Mouse (Mus musculus) ES-Bruce4 (cell line): ENCODE data around the gene Themis3. TPM values are rescaled to one million over a fixed set of nuclear protein-coding genes. Genes with fewer than 3 reads are reported as not detected.

ENCODE experiments used
- H3K27ac ChIP-seq: 2 replicates; pipeline ENCODE4 v1.5.1; 2012; ENCODE audit warnings: low read length, inconsistent platforms; ENCODE audit not compliant: insufficient read depth
- H3K27me3 ChIP-seq: 2 replicates; pipeline ENCODE4 v1.6.1; 2012; ENCODE audit warnings: mild to moderate bottlenecking, low read length, inconsistent platforms; ENCODE audit not compliant: control insufficient read depth, poor library complexity, insufficient read depth, severe bottlenecking
- H3K36me3 ChIP-seq: 2 replicates; pipeline ENCODE4 v1.6.1; 2012; ENCODE audit warnings: inconsistent platforms, mild to moderate bottlenecking, low read length, moderate library complexity; ENCODE audit not compliant: control insufficient read depth, poor library complexity, insufficient read depth, severe bottlenecking
- H3K4me1 ChIP-seq: one replicate; pipeline ENCODE4 v1.8.1; 2011; ENCODE audit warnings: low read length; ENCODE audit not compliant: control insufficient read depth, insufficient read depth
- H3K4me3 ChIP-seq: 2 replicates; pipeline ENCODE4 v1.5.1; 2011; ENCODE audit warnings: low read depth, mild to moderate bottlenecking, low read length
- H3K9ac ChIP-seq: 2 replicates; pipeline ENCODE4 v1.6.1; 2012; ENCODE audit warnings: low read depth, mild to moderate bottlenecking, inconsistent platforms; ENCODE audit not compliant: poor library complexity, severe bottlenecking
- H3K9me3 ChIP-seq: replicated peaks from 2 replicates; pipeline ENCODE4 v1.6.1; 2012; ENCODE audit warnings: mild to moderate bottlenecking, low read length, inconsistent platforms; ENCODE audit not compliant: control insufficient read depth, poor library complexity, insufficient read depth, severe bottlenecking
- CTCF ChIP-seq: IDR thresholded peaks from one replicate; pipeline ENCODE4 v1.8.1; 2011; ENCODE audit warnings: low read depth, low read length
- EP300 ChIP-seq: IDR thresholded peaks from 2 replicates; pipeline ENCODE4 v1.6.1; 2011; ENCODE audit warnings: low read depth, low read length; ENCODE audit not compliant: insufficient read depth
- POLR2A ChIP-seq: IDR thresholded peaks from one replicate; pipeline ENCODE4 v1.8.1; 2011; ENCODE audit warnings: low read length; ENCODE audit not compliant: insufficient read depth
- polyA plus RNA-seq: library from polyadenylated mRNA; stranded (reverse); fragments of >200 nt; gene quantifications from 2 replicates; pipeline ENCODE4 v1.2.4, GENCODE M21; 2011; ENCODE audit warnings: low read depth; ENCODE audit not compliant: missing spikeins, insufficient read depth, insufficient read length

The Themis3 gene
- polyA plus RNA-seq, 1 experiment: not detected

- no peak for TF ChIP-seq CTCF
- Histone ChIP-seq H3K4me1 (no peaks in the 10 kb centered on the region), H3K9me3 (no peaks in the 10 kb centered on the region), H3K9ac (no peak overlapping the region), H3K36me3 (no peaks in the 10 kb centered on the region), H3K4me3 (no peak overlapping the region), H3K27me3 (no peaks in the 10 kb centered on the region), H3K27ac (no peak overlapping the region)
Measured at GRCm38 (mm10) chr17:66601171-66601570, 6.8 kb upstream of the Themis3 start.

- H3K27ac ChIP-seq: no peak overlapping the region
- no peaks in the 10 kb centered on the region for H3K36me3 ChIP-seq
- no peaks in the 10 kb centered on the region for H3K27me3 ChIP-seq
- no peak overlapping the region for H3K4me3 ChIP-seq
- H3K9me3 ChIP-seq: no peaks in the 10 kb centered on the region
- H3K9ac ChIP-seq: no peak overlapping the region
- H3K4me1 ChIP-seq: no peaks in the 10 kb centered on the region
- no peak for TF ChIP-seq CTCF
Measured at GRCm38 (mm10) chr17:66595867-66596266, 1.4 kb upstream of the Themis3 start.

GRCm38 (mm10) chr17:66595256-66595655 lies 835 bp upstream of the Themis3 start:
- Histone ChIP-seq H3K36me3 (no peaks in the 10 kb centered on the region), H3K27me3 (no peaks in the 10 kb centered on the region), H3K4me3 (no peak overlapping the region), H3K4me1 (no peaks in the 10 kb centered on the region), H3K9me3 (no peaks in the 10 kb centered on the region), H3K9ac (no peak overlapping the region), H3K27ac (no peak overlapping the region)
- TF ChIP-seq EP300: no peak
- TF ChIP-seq POLR2A: no peak
- no peak for TF ChIP-seq CTCF

- H3K36me3 ChIP-seq: no peaks in the 10 kb centered on the region
- H3K4me1 ChIP-seq: no peaks in the 10 kb centered on the region
- TF ChIP-seq POLR2A (no peak), EP300 (no peak), CTCF (no peak)
- no peak overlapping the region for H3K9ac ChIP-seq
- H3K27me3 ChIP-seq: no peaks in the 10 kb centered on the region
- H3K4me3 ChIP-seq: no peak overlapping the region
- H3K9me3 ChIP-seq: no peaks in the 10 kb centered on the region
- H3K27ac ChIP-seq: no peak overlapping the region
Measured at GRCm38 (mm10) chr17:66590353-66591075, 3.9 kb downstream of the Themis3 start.

- Histone ChIP-seq H3K9ac (no peak overlapping the region), H3K27me3 (no peaks in the 10 kb centered on the region), H3K36me3 (no peaks in the 10 kb centered on the region), H3K4me3 (no peak overlapping the region), H3K27ac (no peak overlapping the region), H3K9me3 (no peaks in the 10 kb centered on the region), H3K4me1 (no peaks in the 10 kb centered on the region)
- TF ChIP-seq CTCF: no peak
- TF ChIP-seq POLR2A: no peak
Measured at GRCm38 (mm10) chr17:66589864-66590263, 4.6 kb downstream of the Themis3 start.

- H3K4me3 ChIP-seq: no peak overlapping the region
- no peak overlapping the region for H3K27ac ChIP-seq
- H3K36me3 ChIP-seq: no peaks in the 10 kb centered on the region
- H3K4me1 ChIP-seq: no peaks in the 10 kb centered on the region
- H3K9me3 ChIP-seq: no peaks in the 10 kb centered on the region
- H3K9ac ChIP-seq: no peak overlapping the region
- no peak for TF ChIP-seq POLR2A
- H3K27me3 ChIP-seq: no peaks in the 10 kb centered on the region
Measured at GRCm38 (mm10) chr17:66586741-66587140, 7.7 kb downstream of the Themis3 start.
